Mouse (Mus musculus): ENCODE data around the gene Gcm1.

DNA sequence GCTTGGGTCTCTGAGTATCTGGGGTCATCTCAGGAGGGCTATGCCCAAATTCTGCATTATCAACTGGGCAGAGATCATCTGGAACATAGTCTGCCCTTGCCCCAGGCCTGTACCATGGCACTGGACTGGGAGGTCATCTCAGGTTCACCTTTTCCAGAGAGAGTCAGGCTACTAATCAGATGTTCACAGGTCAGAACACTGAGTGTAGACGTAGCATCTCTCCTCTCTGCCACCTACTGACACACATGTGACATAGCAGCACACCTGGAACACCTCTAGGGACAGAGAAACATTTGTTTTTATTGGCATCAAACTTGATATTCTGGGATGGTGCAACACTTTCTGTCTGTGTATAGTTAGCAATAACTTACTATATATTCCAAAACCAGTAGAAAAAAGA lies 37.9 kb upstream of the Gcm1 start:
- peak; percentile 64 for TF ChIP-seq CTCF (IDR thresholded peaks at IDR 0.05; ENCODE audit: low read depth)
- TF ChIP-seq EP300 (optimal IDR thresholded peaks at IDR 0.05), result no peak

Data from stomach, postnatal 0 days (tissue).